Mouse (Mus musculus) liver, embryonic 16.5 days (tissue): ENCODE measurements around the gene Alkbh5. TPM values are rescaled to one million over a fixed set of nuclear protein-coding genes. Genes with fewer than 3 reads are reported as not detected.

Experiments
- ATAC-seq: fragments of 200-750 bp; cut with Nextera tagmentation; 2 replicates; pipeline ENCODE4 v1.8.0; 2017; ENCODE audit warnings: low read depth, mild to moderate bottlenecking, moderate number of reproducible peaks, moderate library complexity
- H3K27ac ChIP-seq: fragments of 300-500 bp; sonication (generic); 2 replicates; pipeline ENCODE4 v1.5.1; 2014; ENCODE audit warnings: mild to moderate bottlenecking, low read length
- H3K27me3 ChIP-seq: fragments of 300-500 bp; sonication (generic); 2 replicates; pipeline ENCODE4 v1.6.1; 2014; ENCODE audit warnings: low read depth, low read length, mixed read lengths; ENCODE audit not compliant: control insufficient read depth, insufficient read depth
- H3K36me3 ChIP-seq: fragments of 300-500 bp; sonication (generic); 2 replicates; pipeline ENCODE4 v1.6.1; 2014; ENCODE audit warnings: mild to moderate bottlenecking; ENCODE audit not compliant: control insufficient read depth, insufficient read depth
- H3K4me1 ChIP-seq: fragments of 300-500 bp; sonication (generic); 2 replicates; pipeline ENCODE4 v1.6.1; 2014; ENCODE audit warnings: low read depth, low read length, mixed read lengths; ENCODE audit not compliant: control insufficient read depth
- H3K4me2 ChIP-seq: fragments of 300-500 bp; sonication (generic); 2 replicates; pipeline ENCODE4 v1.6.1; 2014; ENCODE audit warnings: low read depth, low read length, mixed read lengths
- H3K4me3 ChIP-seq: fragments of 300-500 bp; sonication (generic); 2 replicates; pipeline ENCODE4 v1.5.1; 2014; ENCODE audit warnings: low read depth, mild to moderate bottlenecking, low read length
- H3K9ac ChIP-seq: fragments of 300-500 bp; sonication (generic); 2 replicates; pipeline ENCODE4 v1.6.1; 2014; ENCODE audit warnings: low read depth, low read length
- H3K9me3 ChIP-seq: fragments of 300-500 bp; sonication (generic); replicated peaks from 2 replicates; pipeline ENCODE4 v1.6.1; 2016; ENCODE audit warnings: low read length; ENCODE audit not compliant: control insufficient read depth
- WGBS: fragments of 180-500 bp; shearing (Covaris S2); extraction: QIAGEN DNeasy Blood & Tissue Kit; methylation state at CpG from one replicate; pipeline ENCODE4 v1.1.7; 2014; ENCODE audit not compliant: insufficient replicate concordance; 5-methylcytosine and 5-hydroxymethylcytosine counted together
- polyA plus RNA-seq: library from polyadenylated mRNA; unstranded; fragments of >200 nt; fragmentation: Nextera tagmentation; extraction: Ambion mirVana; gene quantifications from 2 replicates; pipeline ENCODE4 v1.2.1, GENCODE M21; 2015

Alkbh5 gene
- polyA plus RNA-seq, 1 experiment from 2014 or later: 15.4 TPM

DNA sequence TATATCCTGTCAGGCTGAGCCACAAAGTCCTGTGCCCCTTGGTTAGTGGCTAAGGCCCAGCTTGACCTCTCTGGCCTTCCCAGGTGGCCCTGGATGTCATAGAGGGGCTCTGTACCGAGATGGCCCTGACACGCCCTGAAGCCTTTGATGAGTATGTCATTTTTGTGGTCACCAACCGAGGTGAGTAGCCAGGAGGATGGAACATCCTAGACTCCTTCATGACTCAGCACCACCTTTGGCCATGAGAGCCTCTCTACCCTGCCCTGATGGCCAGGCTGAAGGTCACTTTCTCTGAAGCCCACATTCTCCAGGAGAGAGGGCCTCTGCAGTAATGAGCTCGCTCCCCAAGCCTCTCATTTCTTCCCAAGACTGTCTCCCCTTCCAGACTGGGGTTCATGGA lies 17.9 kb upstream of the Alkbh5 start:
- Histone ChIP-seq H3K4me1 (no peaks in the 10 kb centered on the region), H3K27me3 (no peaks in the 10 kb centered on the region), H3K36me3 (no peaks in the 10 kb centered on the region), H3K9me3 (no peaks in the 10 kb centered on the region), H3K4me2 (no peak overlapping the region), H3K9ac (no peak overlapping the region), H3K4me3 (no peak overlapping the region), H3K27ac (no peak overlapping the region)
- ATAC-seq: no peak
- 61% methylated on average over 4 of the region's 4 CpGs for WGBS

DNA sequence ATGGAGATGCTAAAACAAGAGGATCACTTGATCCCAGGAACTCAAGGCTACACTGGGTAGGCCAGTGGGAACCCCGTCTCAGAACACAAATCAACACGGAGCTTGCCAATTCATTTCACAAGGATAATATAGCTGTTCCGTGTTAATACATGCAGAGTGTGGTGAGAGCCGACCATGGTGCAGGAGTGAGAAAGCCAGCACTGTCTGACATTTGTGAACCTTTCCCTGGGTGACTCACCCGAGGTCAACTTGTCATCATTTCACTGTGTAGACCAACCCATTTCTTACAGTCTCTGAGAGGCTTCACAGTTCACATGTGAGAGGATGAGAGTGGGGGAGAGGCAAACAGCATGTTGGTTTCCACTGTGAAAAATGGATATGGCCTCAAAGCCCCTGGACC lies 14.2 kb upstream of the Alkbh5 start:
- Histone ChIP-seq H3K4me2 (no peak overlapping the region), H3K27ac (no peak overlapping the region), H3K27me3 (no peaks in the 10 kb centered on the region), H3K9me3 (no peaks in the 10 kb centered on the region), H3K4me1 (no peaks in the 10 kb centered on the region), H3K36me3 (no peaks in the 10 kb centered on the region), H3K9ac (no peak overlapping the region), H3K4me3 (no peak overlapping the region)
- no peak for ATAC-seq
- WGBS: 60% methylated on average over 5 of the region's 5 CpGs

DNA sequence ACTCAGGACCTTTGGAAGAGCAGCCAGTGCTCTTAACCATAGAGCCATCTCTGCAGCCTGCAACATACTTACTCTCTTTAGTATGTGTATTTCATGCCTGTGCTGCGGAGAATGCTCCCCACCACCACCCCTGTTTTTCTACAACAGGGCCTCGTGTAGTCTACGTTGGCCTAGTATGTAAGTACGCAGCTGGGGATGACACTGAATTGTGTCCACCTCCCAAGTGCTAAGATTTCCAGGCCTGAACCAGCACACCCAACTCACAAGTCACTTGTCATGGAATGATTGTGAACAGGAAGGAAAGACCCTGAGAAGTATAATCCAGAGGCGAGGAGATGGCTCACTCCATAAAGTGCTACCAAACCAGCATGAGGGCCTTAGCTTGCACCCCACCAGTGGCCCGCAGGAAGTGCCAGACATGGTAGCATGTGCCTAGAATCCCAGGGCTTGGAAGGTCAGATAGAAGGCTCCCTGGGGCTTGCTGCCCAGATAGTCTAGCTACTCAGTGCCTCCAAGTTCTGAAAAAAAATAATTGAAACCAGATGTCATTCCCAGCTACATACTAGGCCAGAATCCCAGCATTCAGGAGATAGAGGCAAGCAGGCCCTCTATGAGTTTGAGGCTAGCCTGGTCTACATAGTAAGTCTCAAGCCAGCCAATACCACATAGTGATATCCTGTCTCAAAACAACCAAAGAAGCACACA lies 13.4 kb upstream of the Alkbh5 start:
- no peak overlapping the region for H3K9ac ChIP-seq
- no peaks in the 10 kb centered on the region for H3K27me3 ChIP-seq
- 76% methylated on average over 6 of the region's 6 CpGs for WGBS
- H3K27ac ChIP-seq: no peak overlapping the region
- H3K4me2 ChIP-seq: no peak overlapping the region
- no peaks in the 10 kb centered on the region for H3K4me1 ChIP-seq
- no peak for ATAC-seq
- H3K9me3 ChIP-seq: no peaks in the 10 kb centered on the region
- no peak overlapping the region for H3K4me3 ChIP-seq
- H3K36me3 ChIP-seq: no peaks in the 10 kb centered on the region

DNA sequence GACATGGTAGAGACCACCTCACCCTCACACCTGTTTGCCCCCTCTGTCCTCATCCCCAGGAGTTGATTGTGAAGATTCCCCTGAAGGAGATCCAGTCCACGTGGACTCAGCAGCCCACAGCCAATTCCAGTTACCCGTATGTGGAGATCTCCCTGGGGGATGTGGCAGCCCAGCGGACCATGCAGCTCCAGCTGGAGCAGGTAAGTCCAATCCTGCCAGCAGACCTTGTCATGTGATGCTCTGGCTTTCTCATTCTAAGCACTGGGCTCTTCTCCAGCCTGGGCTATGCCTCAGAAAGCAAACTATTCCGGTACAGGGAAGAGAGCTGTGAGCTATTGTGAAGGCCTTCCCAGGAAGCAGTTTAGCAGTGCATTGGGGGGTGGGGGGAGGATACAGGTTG lies 9.7 kb upstream of the Alkbh5 start:
- no peak for ATAC-seq
- Histone ChIP-seq H3K9ac (no peak overlapping the region), H3K4me3 (no peak overlapping the region), H3K4me2 (no peak overlapping the region), H3K36me3 (no peaks in the 10 kb centered on the region), H3K27ac (no peak overlapping the region), H3K27me3 (no peaks in the 10 kb centered on the region), H3K9me3 (no peaks in the 10 kb centered on the region), H3K4me1 (no peaks in the 10 kb centered on the region)
- WGBS: 59% methylated on average over 4 of the region's 4 CpGs

DNA sequence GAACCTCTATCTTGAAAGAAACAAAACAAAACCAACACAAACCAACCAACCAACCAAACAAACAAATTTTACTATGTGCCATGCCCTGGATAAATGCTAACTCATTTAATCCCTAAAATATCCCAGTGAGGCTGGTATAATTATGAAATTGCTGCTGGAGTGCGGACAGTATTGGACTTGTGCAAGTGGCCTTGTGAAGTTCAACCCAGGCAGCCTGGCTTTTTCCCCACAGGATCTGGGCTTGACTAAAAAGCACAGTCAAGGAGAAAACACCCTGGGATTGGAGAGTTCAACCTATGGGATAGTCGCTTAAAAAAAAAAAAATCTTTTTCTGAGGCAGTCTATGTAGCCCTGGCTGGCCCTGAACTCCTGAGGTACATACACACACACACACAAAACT lies 505 bp upstream of the Alkbh5 start:
- ATAC-seq: no peak
- H3K27me3 ChIP-seq: no peaks in the 10 kb centered on the region
- no peaks in the 10 kb centered on the region for H3K9me3 ChIP-seq
- H3K4me2 ChIP-seq: no peak overlapping the region
- no peak overlapping the region for H3K27ac ChIP-seq
- H3K4me3 ChIP-seq: no peak overlapping the region
- no peaks in the 10 kb centered on the region for H3K36me3 ChIP-seq
- H3K9ac ChIP-seq: no peak overlapping the region
- peaks cover 19% of the 10 kb centered on the region for H3K4me1 ChIP-seq
- 80% methylated on average over 2 of the region's 2 CpGs for WGBS

DNA sequence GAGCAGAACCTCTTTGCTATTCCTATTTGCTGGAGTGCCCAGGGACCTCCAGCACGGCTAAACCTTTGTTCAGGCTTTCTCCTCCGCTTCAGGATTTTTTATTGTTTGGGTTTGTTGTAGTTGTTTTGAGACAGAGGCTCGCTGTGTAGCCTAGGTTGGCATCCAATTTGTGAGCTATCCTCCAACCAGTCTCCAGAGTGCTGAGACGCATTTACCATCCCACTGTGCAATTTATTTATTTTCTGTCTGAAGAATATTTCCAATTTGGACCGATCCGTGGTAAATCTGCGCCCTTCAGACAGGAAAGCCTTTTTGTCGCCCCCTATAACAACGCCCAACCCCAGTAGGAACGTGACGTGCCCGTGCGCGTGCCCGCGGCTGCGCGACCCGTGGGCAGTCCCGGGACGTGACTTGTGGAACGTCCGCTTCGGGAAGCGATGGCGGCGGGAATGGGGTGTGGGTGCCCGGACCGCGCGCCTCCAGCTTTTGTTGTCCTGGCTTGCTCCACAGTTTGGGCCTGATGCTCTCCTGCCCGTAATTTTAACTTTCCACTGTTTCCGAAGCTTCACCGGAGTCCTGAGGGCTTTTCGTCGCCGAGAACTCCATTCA lies 782 bp downstream of the Alkbh5 start:
- H3K4me3 ChIP-seq: peak overlapping the region; percentile 96
- H3K4me2 ChIP-seq: peak overlapping the region; percentile 96
- H3K4me1 ChIP-seq: peaks cover 21% of the 10 kb centered on the region
- no peaks in the 10 kb centered on the region for H3K27me3 ChIP-seq
- under 1% methylated on average over 37 of the region's 37 CpGs for WGBS
- H3K27ac ChIP-seq: peak overlapping the region; percentile 99
- ATAC-seq: peak; percentile 66
- H3K9me3 ChIP-seq: no peaks in the 10 kb centered on the region
- H3K36me3 ChIP-seq: peaks cover 2% of the 10 kb centered on the region; the same call in 1 of the 2 replicates
- H3K9ac ChIP-seq: peak overlapping the region; percentile 95

DNA sequence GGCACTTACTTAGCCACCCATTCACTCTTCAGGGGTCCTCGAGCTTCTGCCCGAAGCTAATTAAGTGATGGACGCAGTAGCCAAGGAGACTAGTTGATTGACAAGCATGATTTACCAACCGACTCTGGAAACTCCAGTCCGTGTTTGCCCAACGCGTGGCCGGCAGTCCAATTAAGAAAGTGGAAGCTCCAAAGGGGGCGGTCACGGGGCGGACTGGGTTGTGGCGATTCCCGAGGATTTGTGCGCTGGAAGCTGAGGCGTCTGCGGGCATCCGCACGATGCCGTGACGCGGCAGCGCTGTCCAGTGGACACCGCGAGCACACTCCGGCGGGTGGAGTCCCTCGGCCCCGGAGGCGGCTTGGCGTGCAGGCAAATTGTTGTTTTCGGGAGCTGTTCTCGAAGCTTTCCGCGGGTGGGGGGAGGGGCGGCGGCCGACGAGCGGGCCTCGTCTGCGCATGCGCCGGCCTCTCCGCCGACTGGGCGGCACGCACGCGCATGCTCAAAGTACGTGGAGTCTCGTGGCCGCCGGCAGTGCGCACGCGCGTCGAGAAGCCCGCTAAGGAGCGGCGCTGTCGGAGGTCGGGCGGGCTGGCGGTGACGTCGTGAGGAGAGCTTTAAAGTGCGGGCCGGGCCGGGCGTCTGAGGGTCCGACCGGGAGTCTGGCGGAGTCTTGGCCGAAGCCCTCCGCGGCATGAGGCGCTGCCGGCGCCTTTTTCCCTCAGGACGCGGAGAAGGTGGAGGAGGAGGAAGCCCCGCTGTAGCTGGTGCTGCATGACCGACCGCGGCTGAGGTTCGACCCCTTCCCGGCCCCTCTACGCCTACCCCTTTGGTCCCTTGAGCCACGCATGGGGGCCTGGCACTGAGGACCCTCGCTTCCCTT lies 1.5 kb downstream of the Alkbh5 start:
- H3K4me1 ChIP-seq: peaks cover 22% of the 10 kb centered on the region
- peak overlapping the region; percentile 95 for H3K9ac ChIP-seq
- H3K4me3 ChIP-seq: peak overlapping the region; percentile 96
- no peaks in the 10 kb centered on the region for H3K27me3 ChIP-seq
- H3K9me3 ChIP-seq: no peaks in the 10 kb centered on the region
- under 1% methylated on average over 91 of the region's 91 CpGs for WGBS
- peaks cover 3% of the 10 kb centered on the region; the same call in 1 of the 2 replicates for H3K36me3 ChIP-seq
- H3K27ac ChIP-seq: peak overlapping the region; percentile 99
- peak; percentile 87 for ATAC-seq
- peak overlapping the region; percentile 96 for H3K4me2 ChIP-seq

DNA sequence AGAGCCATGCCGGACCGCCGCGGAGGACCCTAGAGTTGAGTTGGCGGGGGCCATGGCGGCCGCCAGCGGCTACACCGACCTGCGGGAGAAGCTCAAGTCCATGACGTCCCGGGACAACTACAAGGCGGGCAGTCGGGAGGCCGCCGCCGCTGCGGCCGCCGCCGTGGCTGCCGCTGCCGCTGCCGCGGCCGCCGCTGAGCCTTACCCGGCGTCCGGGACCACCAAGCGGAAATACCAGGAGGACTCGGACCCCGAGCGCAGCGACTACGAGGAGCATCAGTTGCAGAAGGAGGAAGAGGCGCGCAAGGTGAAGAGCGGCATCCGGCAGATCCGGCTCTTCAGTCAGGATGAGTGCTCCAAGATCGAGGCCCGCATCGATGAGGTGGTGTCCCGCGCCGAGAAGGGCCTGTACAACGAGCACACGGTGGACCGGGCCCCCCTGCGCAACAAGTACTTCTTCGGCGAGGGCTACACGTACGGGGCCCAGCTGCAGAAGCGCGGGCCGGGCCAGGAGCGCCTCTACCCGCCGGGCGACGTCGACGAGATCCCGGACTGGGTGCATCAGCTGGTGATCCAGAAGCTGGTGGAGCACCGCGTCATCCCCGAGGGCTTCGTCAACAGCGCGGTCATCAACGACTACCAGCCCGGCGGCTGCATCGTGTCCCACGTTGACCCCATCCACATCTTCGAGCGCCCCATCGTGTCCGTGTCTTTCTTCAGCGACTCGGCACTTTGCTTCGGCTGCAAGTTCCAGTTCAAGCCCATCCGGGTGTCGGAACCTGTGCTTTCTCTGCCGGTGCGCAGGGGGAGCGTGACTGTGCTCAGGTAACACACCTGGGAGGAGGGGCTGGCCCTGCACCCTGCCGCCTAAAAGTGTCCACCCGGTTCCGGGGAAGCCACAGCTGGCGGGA lies 2.4 kb downstream of the Alkbh5 start:
- Histone ChIP-seq H3K4me1 (peaks cover 22% of the 10 kb centered on the region), H3K27ac (peak overlapping the region; percentile 99), H3K27me3 (no peaks in the 10 kb centered on the region), H3K4me2 (peak overlapping the region; percentile 96), H3K4me3 (peak overlapping the region; percentile 96), H3K9ac (peak overlapping the region; percentile 95), H3K36me3 (peaks cover 3% of the 10 kb centered on the region; the same call in 1 of the 2 replicates), H3K9me3 (no peaks in the 10 kb centered on the region)
- WGBS: under 1% methylated on average over 93 of the region's 93 CpGs
- peak; percentile 30; the same call in 1 of the 2 replicates for ATAC-seq
